Mouse (Mus musculus) spleen, adult 2 months (tissue): ENCODE data around the gene Pde3a.

Experiments used
- CTCF ChIP-seq: fragments of 200-500 bp; IDR thresholded peaks from 2 replicates; pipeline ENCODE4 v1.5.1; 2011; ENCODE audit warnings: mild to moderate bottlenecking, inconsistent platforms; ENCODE audit not compliant: insufficient read depth, insufficient read length, insufficient replicate concordance; ENCODE audit errors: extremely low read depth
- POLR2A ChIP-seq: fragments of 200-500 bp; IDR thresholded peaks from 2 replicates; pipeline ENCODE4 v1.6.1; 2011; ENCODE audit warnings: low read depth, low read length, inconsistent platforms

DNA sequence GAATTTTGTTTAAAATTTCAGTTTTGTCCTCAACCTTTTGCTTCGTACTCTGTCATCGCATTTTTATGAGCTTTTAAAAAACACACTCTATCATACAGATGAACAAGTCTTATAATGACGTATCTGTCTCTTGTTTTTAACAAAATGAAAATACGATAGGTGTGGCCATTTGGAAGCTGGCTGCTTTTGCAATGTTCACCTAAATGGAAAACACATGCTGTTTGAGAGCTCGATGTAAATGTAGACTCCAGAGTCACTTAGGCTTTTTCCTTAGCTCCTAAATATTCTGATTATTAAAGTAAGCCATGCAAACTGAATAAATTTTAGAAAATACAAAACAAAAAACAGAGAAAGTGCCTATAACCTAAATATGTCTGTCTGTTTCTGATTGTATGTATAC, 101.2 kb downstream of the Pde3a start:
- TF ChIP-seq CTCF (no peak), POLR2A (no peak)
